Mouse (Mus musculus): Measurements from ENCODE around the gene Prpf8. TPM values are rescaled to one million over a fixed set of nuclear protein-coding genes. Genes with fewer than 3 reads are reported as not detected.

Gene Prpf8
- polyA plus RNA-seq, 1 experiment from 2014 or later = 25.8 TPM

GRCm38 (mm10) chr11:75459751-75460102 is 26.9 kb upstream of the Prpf8 start:
- H3K9me3 ChIP-seq (replicated peaks) = no peaks in the 10 kb centered on the region
- 5% methylated on average over 5 of the region's 5 CpGs for WGBS (ENCODE audit: insufficient replicate concordance)
- H3K27ac ChIP-seq (replicated peaks) = peak overlapping the region; percentile 99
- H3K4me1 ChIP-seq (replicated peaks) = peaks cover 88% of the 10 kb centered on the region
- H3K9ac ChIP-seq = peak overlapping the region; percentile 48
- peak overlapping the region; percentile 97 for H3K4me3 ChIP-seq (replicated peaks)
- H3K27me3 ChIP-seq = no peaks in the 10 kb centered on the region
- H3K36me3 ChIP-seq (replicated peaks) = peaks cover 17% of the 10 kb centered on the region
- H3K4me2 ChIP-seq = peak overlapping the region; percentile 92
- no peak for ATAC-seq (ENCODE audit: insufficient read depth)

DNA sequence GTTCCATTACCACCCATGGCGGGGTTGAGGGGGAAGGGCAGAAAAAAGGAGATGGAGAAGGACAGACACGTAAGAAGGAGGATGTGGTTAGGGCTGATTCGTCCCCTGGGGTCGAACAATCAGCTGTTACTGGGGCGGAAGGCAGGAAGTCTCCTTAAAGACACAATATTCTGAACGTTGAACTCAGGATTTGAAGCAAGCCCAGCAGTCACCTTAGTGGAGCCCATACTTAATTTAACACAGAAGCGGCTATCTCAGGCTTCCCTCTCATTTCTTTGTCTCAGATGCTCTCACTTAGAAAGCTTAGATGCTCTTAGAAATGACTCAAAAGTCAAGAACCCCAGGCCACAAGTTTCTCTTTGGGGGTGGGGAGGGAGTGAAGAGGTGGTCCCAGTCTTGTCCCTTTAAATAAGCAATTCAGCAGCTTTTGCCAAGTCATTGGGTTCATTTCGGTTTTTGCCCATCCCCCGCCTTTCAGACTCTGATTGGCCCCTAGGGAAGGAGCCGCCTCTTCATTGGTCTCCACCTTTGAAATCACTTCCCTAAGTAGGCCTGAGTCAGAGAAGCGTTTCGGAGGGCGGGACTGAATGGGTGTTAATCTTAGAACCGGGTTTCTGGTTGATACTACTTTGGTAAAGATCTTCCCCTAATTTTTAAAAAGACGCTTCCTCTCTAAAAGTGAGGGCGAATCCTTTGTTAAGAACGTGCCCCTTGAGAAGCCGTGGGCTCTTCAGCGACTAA is 26.3 kb upstream of the Prpf8 start:
- peak; percentile 44 for ATAC-seq (ENCODE audit: insufficient read depth)

GRCm38 (mm10) chr11:75460844-75461742 is 25.5 kb upstream of the Prpf8 start, which contains the start of gene Tlcd2:
Tlcd2 (plus strand) TSS chr11:75461715.
- H3K27ac ChIP-seq (replicated peaks) = peak within 1 kb of the TSS; percentile 99
- peak within 1 kb of the TSS; percentile 97 for H3K4me3 ChIP-seq (replicated peaks)
- ATAC-seq (ENCODE audit: insufficient read depth) = peak; percentile 85
- H3K4me2 ChIP-seq = peak within 1 kb of the TSS; percentile 92
- no peaks in the 10 kb centered on the region for H3K27me3 ChIP-seq
- under 1% methylated on average over 46 of the region's 46 CpGs for WGBS (ENCODE audit: insufficient replicate concordance)
- no peaks in the 10 kb centered on the region for H3K9me3 ChIP-seq (replicated peaks)
- peaks cover 30% of the 10 kb centered on the region for H3K36me3 ChIP-seq (replicated peaks)
- H3K9ac ChIP-seq = peak within 1 kb of the TSS; percentile 96
- peaks cover 81% of the 10 kb centered on the region for H3K4me1 ChIP-seq (replicated peaks)

More for the DNA sequence above, 26.3 kb upstream of the Prpf8 start:
- H3K9me3 ChIP-seq (replicated peaks) = no peaks in the 10 kb centered on the region
- H3K4me3 ChIP-seq (replicated peaks) = peak overlapping the region; percentile 97
- WGBS (ENCODE audit: insufficient replicate concordance) = 2% methylated on average over 19 of the region's 19 CpGs
- H3K27me3 ChIP-seq = no peaks in the 10 kb centered on the region
- H3K9ac ChIP-seq = peak overlapping the region; percentile 68
- peaks cover 22% of the 10 kb centered on the region for H3K36me3 ChIP-seq (replicated peaks)
- peaks cover 88% of the 10 kb centered on the region for H3K4me1 ChIP-seq (replicated peaks)
- peak overlapping the region; percentile 99 for H3K27ac ChIP-seq (replicated peaks)
- H3K4me2 ChIP-seq = peak overlapping the region; percentile 92

DNA sequence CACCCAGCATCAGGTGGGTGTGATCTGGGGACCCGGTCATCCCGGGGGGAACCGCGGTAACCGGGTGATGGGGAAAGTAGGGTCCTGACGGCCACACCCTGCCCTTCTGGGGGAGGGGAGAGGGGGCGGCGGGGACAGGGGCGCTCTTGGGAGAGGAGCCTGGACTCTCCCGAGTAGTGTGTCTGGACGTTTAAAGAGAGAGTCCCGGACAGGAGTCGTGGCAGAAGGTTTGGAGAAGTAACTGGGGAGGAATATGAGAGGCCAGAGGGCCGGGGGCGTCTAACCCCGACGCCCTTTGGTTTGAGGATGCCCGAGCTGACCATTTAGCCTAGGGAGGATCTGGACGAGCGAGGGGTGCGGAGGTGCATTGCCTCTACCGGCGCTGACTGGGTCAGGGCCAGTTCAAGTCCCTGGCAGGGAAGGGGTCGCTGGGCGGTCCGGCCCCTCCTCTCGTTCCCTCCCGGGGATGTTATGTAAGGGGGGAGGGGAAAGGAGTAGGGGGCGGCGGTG is 24.8 kb upstream of the Prpf8 start:
- Histone ChIP-seq H3K4me1 (replicated peaks) (peaks cover 75% of the 10 kb centered on the region), H3K27me3 (no peaks in the 10 kb centered on the region), H3K4me3 (replicated peaks) (peak overlapping the region; percentile 97), H3K27ac (replicated peaks) (peak overlapping the region; percentile 99), H3K9ac (peak overlapping the region; percentile 96), H3K9me3 (replicated peaks) (no peaks in the 10 kb centered on the region), H3K36me3 (replicated peaks) (peaks cover 34% of the 10 kb centered on the region), H3K4me2 (peak overlapping the region; percentile 90)
- no peak for ATAC-seq (ENCODE audit: insufficient read depth)
- WGBS (ENCODE audit: insufficient replicate concordance) = under 1% methylated on average over 28 of the region's 30 CpGs

- WGBS (ENCODE audit: insufficient replicate concordance) = 3% methylated on average over 16 of the region's 16 CpGs
- Histone ChIP-seq H3K27me3 (no peaks in the 10 kb centered on the region), H3K27ac (replicated peaks) (peak overlapping the region; percentile 99), H3K9me3 (replicated peaks) (no peaks in the 10 kb centered on the region), H3K9ac (peak overlapping the region; percentile 96), H3K4me1 (replicated peaks) (peaks cover 77% of the 10 kb centered on the region), H3K4me2 (peak overlapping the region; percentile 90), H3K36me3 (replicated peaks) (peaks cover 38% of the 10 kb centered on the region), H3K4me3 (replicated peaks) (peak overlapping the region; percentile 97)
- ATAC-seq (ENCODE audit: insufficient read depth) = peak; percentile 45
Measured at GRCm38 (mm10) chr11:75462253-75462783, 24.3 kb upstream of the Prpf8 start.

DNA sequence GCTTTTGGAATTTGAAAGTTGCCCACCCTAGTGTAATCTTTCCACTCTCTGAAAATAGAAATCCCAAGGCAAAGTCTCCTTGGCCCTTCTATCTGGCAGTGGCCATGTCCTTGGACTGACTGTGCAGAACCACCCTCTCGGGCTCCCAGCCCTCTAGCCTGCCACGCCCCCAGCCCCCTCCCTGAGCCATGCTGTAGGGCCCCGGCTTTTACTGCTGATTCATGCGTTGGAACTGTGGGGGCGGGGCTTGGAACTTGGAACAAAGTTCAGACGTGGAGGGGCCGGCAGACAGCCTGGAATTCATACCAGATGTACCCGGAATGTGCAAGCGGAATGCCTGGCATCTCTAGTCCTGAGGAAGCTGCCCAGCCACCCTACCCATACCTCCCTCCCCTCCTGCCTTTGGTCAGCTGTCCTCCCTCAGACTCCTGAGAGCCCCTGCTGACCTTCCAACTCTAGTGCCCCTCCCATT is 23.7 kb upstream of the Prpf8 start:
- H3K36me3 ChIP-seq (replicated peaks) = peaks cover 38% of the 10 kb centered on the region
- peak overlapping the region; percentile 99 for H3K27ac ChIP-seq (replicated peaks)
- peak; percentile 61 for ATAC-seq (ENCODE audit: insufficient read depth)
- WGBS (ENCODE audit: insufficient replicate concordance) = 6% methylated on average over 9 of the region's 9 CpGs
- H3K4me1 ChIP-seq (replicated peaks) = peaks cover 77% of the 10 kb centered on the region
- peak overlapping the region; percentile 96 for H3K9ac ChIP-seq
- no peaks in the 10 kb centered on the region for H3K27me3 ChIP-seq
- H3K4me3 ChIP-seq (replicated peaks) = peak overlapping the region; percentile 97
- H3K4me2 ChIP-seq = peak overlapping the region; percentile 90
- no peaks in the 10 kb centered on the region for H3K9me3 ChIP-seq (replicated peaks)

- Histone ChIP-seq H3K4me3 (replicated peaks) (peak overlapping the region; percentile 97), H3K27ac (replicated peaks) (peak overlapping the region; percentile 99), H3K36me3 (replicated peaks) (peaks cover 38% of the 10 kb centered on the region), H3K27me3 (no peaks in the 10 kb centered on the region), H3K9ac (peak overlapping the region; percentile 96; the same call in 1 of the 2 replicates), H3K4me2 (peak overlapping the region; percentile 90), H3K9me3 (replicated peaks) (no peaks in the 10 kb centered on the region), H3K4me1 (replicated peaks) (peaks cover 77% of the 10 kb centered on the region)
- ATAC-seq (ENCODE audit: insufficient read depth) = no peak
- 82% methylated on average over 4 of the region's 4 CpGs for WGBS (ENCODE audit: insufficient replicate concordance)
Measured at GRCm38 (mm10) chr11:75463624-75464023, 23.0 kb upstream of the Prpf8 start.

- H3K36me3 ChIP-seq (replicated peaks) = peaks cover 38% of the 10 kb centered on the region
- H3K27ac ChIP-seq (replicated peaks) = peak overlapping the region; percentile 26; the same call in 1 of the 2 replicates
- 88% methylated on average over 6 of the region's 6 CpGs for WGBS (ENCODE audit: insufficient replicate concordance)
- no peak overlapping the region for H3K4me2 ChIP-seq
- no peaks in the 10 kb centered on the region for H3K27me3 ChIP-seq
- H3K9me3 ChIP-seq (replicated peaks) = no peaks in the 10 kb centered on the region
- ATAC-seq (ENCODE audit: insufficient read depth) = no peak
- H3K9ac ChIP-seq = no peak overlapping the region
- H3K4me1 ChIP-seq (replicated peaks) = peaks cover 77% of the 10 kb centered on the region
- H3K4me3 ChIP-seq (replicated peaks) = no peak overlapping the region
Measured at GRCm38 (mm10) chr11:75464417-75464816, 22.2 kb upstream of the Prpf8 start.

GRCm38 (mm10) chr11:75465051-75465450 is 21.6 kb upstream of the Prpf8 start:
- Histone ChIP-seq H3K4me2 (no peak overlapping the region), H3K27me3 (no peaks in the 10 kb centered on the region), H3K4me1 (replicated peaks) (peaks cover 74% of the 10 kb centered on the region), H3K9ac (no peak overlapping the region), H3K27ac (replicated peaks) (peak overlapping the region; percentile 26; the same call in 1 of the 2 replicates), H3K36me3 (replicated peaks) (peaks cover 38% of the 10 kb centered on the region), H3K4me3 (replicated peaks) (no peak overlapping the region), H3K9me3 (replicated peaks) (no peaks in the 10 kb centered on the region)
- WGBS (ENCODE audit: insufficient replicate concordance) = 84% methylated on average over 6 of the region's 6 CpGs
- ATAC-seq (ENCODE audit: insufficient read depth) = no peak

GRCm38 (mm10) chr11:75466731-75467505 is 19.7 kb upstream of the Prpf8 start:
- no peaks in the 10 kb centered on the region for H3K27me3 ChIP-seq
- H3K27ac ChIP-seq (replicated peaks) = no peak overlapping the region
- peak overlapping the region; percentile 60 for H3K4me3 ChIP-seq (replicated peaks)
- peaks cover 64% of the 10 kb centered on the region for H3K4me1 ChIP-seq (replicated peaks)
- no peaks in the 10 kb centered on the region for H3K9me3 ChIP-seq (replicated peaks)
- ATAC-seq (ENCODE audit: insufficient read depth) = no peak
- H3K4me2 ChIP-seq = peak overlapping the region; percentile 92
- peaks cover 41% of the 10 kb centered on the region for H3K36me3 ChIP-seq (replicated peaks)
- no peak overlapping the region for H3K9ac ChIP-seq
- 94% methylated on average over 4 of the region's 4 CpGs for WGBS (ENCODE audit: insufficient replicate concordance)
